Mouse (Mus musculus): ENCODE measurements around the gene Zfp503. TPM values are rescaled to one million over a fixed set of nuclear protein-coding genes. Genes with fewer than 3 reads are reported as not detected.

Zfp503 gene
- total and polyA plus RNA-seq, 3 experiments: not detected

DNA sequence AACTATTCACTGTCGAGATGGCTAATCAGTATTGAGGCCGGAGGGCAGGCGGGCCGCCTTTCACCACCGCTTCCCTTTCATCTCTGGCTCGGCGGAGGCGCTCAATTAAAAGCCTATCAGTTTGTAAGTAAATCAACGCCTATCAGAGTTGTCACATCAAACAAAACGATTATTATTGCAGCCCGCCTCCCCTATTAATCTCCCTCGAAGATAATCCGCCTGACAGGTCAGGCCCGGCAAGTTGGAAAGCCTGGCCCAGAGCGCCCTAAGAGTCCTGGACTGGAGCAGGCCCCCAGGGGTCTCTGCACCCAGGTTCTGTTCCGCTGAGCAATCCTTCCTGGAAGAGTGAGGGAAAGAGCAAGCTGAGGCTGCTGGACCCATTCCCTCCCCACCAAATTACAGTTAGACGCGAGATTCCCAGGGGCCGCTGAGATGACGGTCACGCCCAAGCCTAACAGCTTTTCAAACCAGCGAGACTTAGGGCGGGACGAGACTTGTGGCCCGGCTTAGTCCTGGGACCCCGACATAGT, 1.9 kb upstream of the Zfp503 start:
- in situ Hi-C loops (cut with MboI; ENCODE audit: low pct_ligation_motif_present, low pct_unique_long_range_greater_than_20kb, low sequenced_read_pairs): no loop called here
- H3K4me1 ChIP-seq (ENCODE audit: control insufficient read depth in 1 of 2, insufficient read depth in 2 of 2): peaks cover 0 to 21% of the 10 kb centered on the region in 2 experiments; a peak in 2 of 4 replicates
- H3K4me2 ChIP-seq (ENCODE audit: insufficient read depth, low read depth, poor library complexity, severe bottlenecking): no peak overlapping the region
- H3K36me3 ChIP-seq (replicated peaks in 1 of 2; ENCODE audit: control insufficient read depth in 1 of 2, insufficient read depth in 1 of 2, low read length in 1 of 2): no peaks in the 10 kb centered on the region
- no peaks in the 10 kb centered on the region for H3K79me2 ChIP-seq (replicated peaks; ENCODE audit: control insufficient read depth, extremely low read depth, insufficient read depth, poor library complexity, severe bottlenecking)
- dilution Hi-C loops (cut with MboI; ENCODE audit: extremely low pct_ligation_motif_present, extremely low pct_unique_long_range_greater_than_20kb, low sequenced_read_pairs): no loop called here
- no peaks in the 10 kb centered on the region for H3K27me3 ChIP-seq (replicated peaks)
- no peak overlapping the region for H3K9ac ChIP-seq (ENCODE audit: insufficient read depth, low read depth)
- H3K4me3 ChIP-seq (replicated peaks in 1 of 3; ENCODE audit: low read depth in 2 of 3, low read length in 2 of 3, poor library complexity in 1 of 3): no peak overlapping the region
- peaks cover 34% of the 10 kb centered on the region for H3K9me3 ChIP-seq (replicated peaks; ENCODE audit: low read length)
- H3K27ac ChIP-seq (ENCODE audit: insufficient read depth, low read depth): no peak overlapping the region
- TF ChIP-seq MAX (IDR thresholded peaks at IDR 0.05; ENCODE audit: low read length) (no peak), KAT2A (IDR thresholded peaks at IDR 0.05; ENCODE audit: insufficient replicate concordance, low read length) (no peak), EP300 (IDR thresholded peaks at IDR 0.05; ENCODE audit: low read length) (no peak), HCFC1 (IDR thresholded peaks at IDR 0.05; ENCODE audit: low read depth, low read length) (no peak), TBP (conservative IDR thresholded peaks at IDR 0.05; ENCODE audit: low read depth, low read length) (no peak), CTCF (conservative IDR thresholded peaks at IDR 0.05 in 1 of 2, IDR thresholded peaks at IDR 0.05 in 1 of 2; ENCODE audit: low read depth in 2 of 2, low read length in 2 of 2) (no peak), E2F4 (IDR thresholded peaks at IDR 0.05; ENCODE audit: insufficient replicate concordance, low read depth, low read length) (no peak), JUN (IDR thresholded peaks at IDR 0.05; ENCODE audit: insufficient read depth, low read depth, low read length) (no peak), PAX5 (IDR thresholded peaks at IDR 0.05; ENCODE audit: low read length) (no peak), SIN3A (IDR thresholded peaks at IDR 0.05; ENCODE audit: low read length) (no peak), SMC3 (IDR thresholded peaks at IDR 0.05; ENCODE audit: low read depth, low read length) (no peak), IRF4 (IDR thresholded peaks at IDR 0.05; ENCODE audit: low read depth, low read length) (no peak)
- no peak for DNase-seq (ENCODE audit: extremely low read depth)

DNA sequence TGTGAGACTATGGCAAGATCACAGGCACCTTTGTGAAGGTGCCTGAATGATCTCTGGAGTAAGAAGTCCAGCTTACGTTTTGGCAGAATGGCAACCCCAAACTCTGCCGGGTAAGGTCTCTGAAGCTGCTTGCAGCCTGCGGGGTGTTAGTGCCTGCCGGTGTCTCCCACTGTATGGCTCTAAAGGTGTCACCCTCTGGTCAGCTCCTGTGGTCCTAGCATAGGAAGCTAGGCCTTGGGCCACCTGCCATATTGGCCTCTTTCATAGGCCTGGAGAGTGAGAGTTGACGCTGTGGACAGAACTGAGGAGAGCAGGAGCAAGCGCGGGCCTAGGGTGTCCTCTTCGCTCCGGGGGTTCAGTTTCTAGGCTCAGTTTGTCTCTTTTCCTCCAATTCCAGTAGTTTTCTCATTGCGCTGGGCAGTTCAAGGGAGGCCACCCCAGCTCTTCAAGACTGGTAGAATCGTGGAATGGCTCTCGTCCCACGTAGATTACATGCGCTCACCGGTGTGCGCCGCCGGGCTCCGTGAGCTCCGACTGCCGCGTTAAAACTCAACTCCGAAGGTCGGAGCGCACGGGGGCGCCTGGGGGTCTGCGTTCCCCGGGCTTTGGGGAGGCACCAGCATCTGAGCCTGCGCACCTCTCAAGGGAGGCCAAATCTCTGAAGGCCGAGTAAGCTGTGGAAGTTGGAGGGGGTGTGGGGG, 1.1 kb upstream of the Zfp503 start:
- peaks cover 42% of the 10 kb centered on the region for H3K9me3 ChIP-seq (replicated peaks; ENCODE audit: low read length)
- in situ Hi-C loops (cut with MboI; ENCODE audit: low pct_ligation_motif_present, low pct_unique_long_range_greater_than_20kb, low sequenced_read_pairs): no loop called here
- H3K4me3 ChIP-seq (replicated peaks in 1 of 3; ENCODE audit: low read depth in 2 of 3, low read length in 2 of 3, poor library complexity in 1 of 3): no peak overlapping the region
- no peak overlapping the region for H3K4me2 ChIP-seq (ENCODE audit: insufficient read depth, low read depth, poor library complexity, severe bottlenecking)
- no peaks in the 10 kb centered on the region for H3K79me2 ChIP-seq (replicated peaks; ENCODE audit: control insufficient read depth, extremely low read depth, insufficient read depth, poor library complexity, severe bottlenecking)
- H3K27ac ChIP-seq (ENCODE audit: insufficient read depth, low read depth): no peak overlapping the region
- H3K36me3 ChIP-seq (replicated peaks in 1 of 2; ENCODE audit: control insufficient read depth in 1 of 2, insufficient read depth in 1 of 2, low read length in 1 of 2): no peaks in the 10 kb centered on the region
- H3K4me1 ChIP-seq (ENCODE audit: control insufficient read depth in 1 of 2, insufficient read depth in 2 of 2): peaks cover 0 to 13% of the 10 kb centered on the region in 2 experiments; a peak in 2 of 4 replicates
- no peaks in the 10 kb centered on the region for H3K27me3 ChIP-seq (replicated peaks)
- H3K9ac ChIP-seq (ENCODE audit: insufficient read depth, low read depth): no peak overlapping the region
- DNase-seq (ENCODE audit: extremely low read depth): no peak
- dilution Hi-C loops (cut with MboI; ENCODE audit: extremely low pct_ligation_motif_present, extremely low pct_unique_long_range_greater_than_20kb, low sequenced_read_pairs): no loop called here
- TF ChIP-seq ZC3H11A (IDR thresholded peaks at IDR 0.05; ENCODE audit: low read depth, low read length): no peak
- TF ChIP-seq NELFE (IDR thresholded peaks at IDR 0.05; ENCODE audit: low read depth, low read length): no peak
- TF ChIP-seq CHD1 (IDR thresholded peaks at IDR 0.05; ENCODE audit: low read depth, low read length): no peak
- TF ChIP-seq RAD21 (IDR thresholded peaks at IDR 0.05; ENCODE audit: low read depth, low read length): no peak
- TF ChIP-seq ZMIZ1 (IDR thresholded peaks at IDR 0.05; ENCODE audit: low read depth, low read length): no peak
- no peak for TF ChIP-seq SIN3A (IDR thresholded peaks at IDR 0.05; ENCODE audit: low read length)
- TF ChIP-seq IRF4 (IDR thresholded peaks at IDR 0.05; ENCODE audit: low read depth, low read length): no peak
- TF ChIP-seq CTCF (conservative IDR thresholded peaks at IDR 0.05 in 1 of 2, IDR thresholded peaks at IDR 0.05 in 1 of 2; ENCODE audit: low read depth in 2 of 2, low read length in 2 of 2): no peak
- no peak for TF ChIP-seq MYC (IDR thresholded peaks at IDR 0.05; ENCODE audit: low read depth, low read length)
- no peak for TF ChIP-seq SMC3 (IDR thresholded peaks at IDR 0.05; ENCODE audit: low read depth, low read length)
